Mouse (Mus musculus) left cerebral cortex, adult 2 months (tissue): Measurements from ENCODE around the gene Pbld1. TPM values are rescaled to one million over a fixed set of nuclear protein-coding genes. Genes with fewer than 3 reads are reported as not detected.

Experiments
- DNase-seq, 2 experiments: peaks; one replicate each; pipeline ENCODE4 v3.0.0; 2021 to 2022; ENCODE audit warnings: low spot score in 2 of 2, mixed read lengths in 1 of 2; ENCODE audit errors: extremely low spot score in 1 of 2
- H3K27ac ChIP-seq: fragments of 200-600 bp; 2 replicates; pipeline ENCODE4 v1.8.1; 2022
- H3K4me3 ChIP-seq: fragments of 200-600 bp; 2 replicates; pipeline ENCODE4 v1.8.1; 2022
- CTCF ChIP-seq: fragments of 200-600 bp; IDR thresholded peaks from 2 replicates; pipeline ENCODE4 v1.8.1; 2022; ENCODE audit warnings: antibody characterized with exemption, mild to moderate bottlenecking, moderate library complexity
- intact Hi-C: fragments of 180-260 bp; cut with DNase I; formaldehyde crosslinking; loops from one replicate; pipeline ENCODE4 v1.15.1; 2025
- total RNA-seq, 2 experiments: library from RNA; stranded (reverse); gene quantifications; 2 replicates each; pipeline ENCODE4 v1.2.3; 2021

The Pbld1 gene
- total RNA-seq, 2 experiments from 2014 or later: 0.23 to 0.66 TPM

DNA sequence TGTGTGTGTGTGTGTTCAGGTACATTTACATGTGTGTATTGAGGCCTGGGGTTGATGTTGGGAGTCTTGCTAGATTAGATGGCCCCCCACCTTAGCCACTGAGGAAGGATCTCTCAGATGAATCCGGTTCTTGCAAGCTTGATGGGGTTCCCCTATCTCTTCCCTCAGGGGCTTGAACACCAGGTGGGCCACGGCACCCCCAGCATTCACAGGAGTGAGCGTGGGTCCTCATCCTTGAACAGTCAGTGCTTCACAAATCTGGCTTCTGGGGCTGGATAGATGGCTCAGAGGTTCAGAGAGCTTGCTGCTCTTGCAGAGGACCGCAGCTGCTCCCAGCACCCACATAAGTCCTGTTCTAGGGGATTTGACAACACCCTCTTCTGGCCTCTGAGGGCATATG is 66.2 kb downstream of the Pbld1 start:
- no peak for DNase-seq
- intact Hi-C loops: no loop called here
- Histone ChIP-seq H3K4me3 (no peak overlapping the region), H3K27ac (no peak overlapping the region)
- no peak; the same call in 1 of the 2 replicates for TF ChIP-seq CTCF

DNA sequence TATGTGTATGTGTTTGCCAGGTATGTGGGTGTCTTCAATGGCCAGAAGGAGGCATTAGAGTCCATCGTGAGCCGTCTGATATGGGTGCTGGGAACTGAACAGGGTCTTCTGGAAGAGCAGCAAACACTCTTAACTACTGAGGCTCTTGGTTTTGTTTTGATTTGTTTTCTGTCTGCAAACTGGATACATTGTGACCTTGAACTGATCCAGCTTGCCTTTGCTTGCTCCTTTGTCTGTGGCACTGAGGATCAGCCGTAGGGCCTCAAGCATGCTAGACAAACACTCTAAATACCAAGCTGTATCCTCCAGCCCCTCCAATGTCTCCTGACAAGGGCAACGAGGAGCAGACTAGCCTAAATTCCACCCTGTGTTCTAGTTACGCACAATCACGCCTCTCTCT is 67.2 kb downstream of the Pbld1 start:
- DNase-seq: no peak
- intact Hi-C loops: no loop called here
- no peak overlapping the region for H3K27ac ChIP-seq
- H3K4me3 ChIP-seq: no peak overlapping the region
- TF ChIP-seq CTCF: no peak

Other genes with a start within 250 kb of the Pbld1 start
- gene Tet1, start 151.2 kb upstream of the Pbld1 start, total RNA-seq: 10 to 100 TPM; 14.4 to 15.4 TPM
- gene Slc25a16, start 139.5 kb upstream of the Pbld1 start, total RNA-seq: 10 to 100 TPM; 36.4 to 38.5 TPM
- gene Dna2, start 113.1 kb upstream of the Pbld1 start, total RNA-seq: 1 to 10 TPM in 1 of 2 experiments, under 1 TPM in 1; 0.91 to 1.9 TPM
- gene Rufy2, start 79.9 kb upstream of the Pbld1 start, total RNA-seq: 10 to 100 TPM; 91.8 to 97.3 TPM
- gene Hnrnph3, start 35.9 kb upstream of the Pbld1 start, total RNA-seq: 10 to 100 TPM; 51.7 to 56.9 TPM
- 1 to 10 TPM; 2.7 to 3.3 TPM for gene Pbld2, start 35.8 kb upstream of the Pbld1 start, total RNA-seq
- 1 to 10 TPM; 3.3 to 3.4 TPM for gene Atoh7, start 39.5 kb downstream of the Pbld1 start, total RNA-seq
- 1 to 10 TPM; 3.0 to 3.2 TPM for gene Mypn, start 143.8 kb downstream of the Pbld1 start, total RNA-seq
- 10 to 100 TPM; 52.7 to 54.9 TPM for gene Herc4, start 183.6 kb downstream of the Pbld1 start, total RNA-seq